Mouse (Mus musculus): ENCODE measurements around the gene Btnl10. TPM values are rescaled to one million over a fixed set of nuclear protein-coding genes. Genes with fewer than 3 reads are reported as not detected.

The Btnl10 gene
- 0.62 TPM for total RNA-seq (2023)

DNA sequence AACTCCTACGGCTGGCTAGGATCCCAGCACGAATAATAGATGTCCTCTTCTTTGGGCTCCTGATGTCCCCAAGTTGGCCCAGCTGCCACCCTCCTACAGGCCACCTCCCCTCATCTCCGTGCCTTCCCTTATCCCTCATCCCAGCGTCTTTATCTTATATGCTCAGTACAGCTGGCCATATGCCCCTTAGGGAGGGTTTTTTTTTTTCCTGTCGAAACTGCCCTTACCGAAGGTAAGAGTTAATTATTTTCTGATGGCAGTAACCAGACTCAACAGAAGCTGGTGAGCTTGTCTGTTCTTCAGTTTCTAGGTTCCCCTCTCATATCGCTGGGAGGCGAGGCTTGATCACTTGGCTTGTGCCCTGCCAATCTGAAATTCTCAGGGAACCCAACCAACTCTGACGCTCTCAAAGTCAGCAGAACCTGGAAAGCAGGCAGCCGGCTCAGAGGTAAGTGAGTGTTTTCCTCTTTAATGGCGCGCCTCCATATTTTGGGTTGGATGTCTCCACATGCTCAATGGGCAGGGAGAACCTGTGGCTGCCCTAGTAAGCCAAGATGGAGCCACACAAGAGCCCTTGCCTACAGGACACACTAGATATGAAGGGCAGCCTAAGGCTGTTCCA is at the start of gene Btnl10:
Gene Btnl10 (plus strand): TSS at position 164 of the 622 bp plus-strand sequence.

GRCm38 (mm10) chr11:58903511-58904409 is 13.9 kb upstream of the Btnl10 start, which contains the start of gene Zfp39:
Gene Zfp39 (minus strand): TSS chr11:58904225.

DNA sequence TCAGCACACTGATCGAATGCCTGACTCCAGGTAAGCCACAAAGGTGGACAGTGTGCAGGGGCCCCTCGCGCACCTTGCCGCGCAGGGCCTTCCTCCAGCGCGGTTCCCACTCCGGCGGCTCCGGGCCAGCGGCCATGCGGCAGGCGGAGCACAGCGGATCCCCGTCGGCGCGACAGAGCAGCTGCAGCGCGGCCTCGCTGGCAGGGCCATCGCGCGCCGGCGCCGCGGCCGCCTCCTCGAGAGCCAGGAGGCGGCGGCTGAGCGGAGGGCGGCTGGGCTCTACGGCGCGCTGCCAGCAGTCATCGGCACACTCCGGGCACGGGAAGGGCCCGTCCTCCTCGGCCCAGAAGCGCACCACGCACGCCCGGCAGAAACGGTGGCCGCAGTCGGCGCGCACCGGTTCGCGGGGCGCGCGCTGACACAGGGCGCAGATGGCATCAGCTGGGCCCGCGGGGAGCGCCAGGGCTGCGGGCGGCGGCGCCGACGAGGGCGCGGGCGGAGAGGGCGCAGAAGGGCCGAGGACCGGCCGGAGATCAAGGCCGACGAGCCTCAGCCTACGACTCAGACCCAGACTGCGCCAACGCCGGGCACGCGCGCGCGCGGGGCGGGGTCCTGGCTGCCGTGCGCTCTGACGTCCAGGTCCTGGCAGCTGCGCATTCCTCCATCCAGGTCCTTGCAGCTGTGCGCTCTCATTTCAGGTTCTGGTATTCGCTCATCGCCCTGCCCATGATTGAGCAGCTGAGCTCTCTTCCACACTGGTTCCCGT is 20.8 kb downstream of the Btnl10 start, which contains the start of gene Rnf187:
Gene Rnf187 (minus strand): TSS at position 595 of the 766 bp plus-strand sequence.

DNA sequence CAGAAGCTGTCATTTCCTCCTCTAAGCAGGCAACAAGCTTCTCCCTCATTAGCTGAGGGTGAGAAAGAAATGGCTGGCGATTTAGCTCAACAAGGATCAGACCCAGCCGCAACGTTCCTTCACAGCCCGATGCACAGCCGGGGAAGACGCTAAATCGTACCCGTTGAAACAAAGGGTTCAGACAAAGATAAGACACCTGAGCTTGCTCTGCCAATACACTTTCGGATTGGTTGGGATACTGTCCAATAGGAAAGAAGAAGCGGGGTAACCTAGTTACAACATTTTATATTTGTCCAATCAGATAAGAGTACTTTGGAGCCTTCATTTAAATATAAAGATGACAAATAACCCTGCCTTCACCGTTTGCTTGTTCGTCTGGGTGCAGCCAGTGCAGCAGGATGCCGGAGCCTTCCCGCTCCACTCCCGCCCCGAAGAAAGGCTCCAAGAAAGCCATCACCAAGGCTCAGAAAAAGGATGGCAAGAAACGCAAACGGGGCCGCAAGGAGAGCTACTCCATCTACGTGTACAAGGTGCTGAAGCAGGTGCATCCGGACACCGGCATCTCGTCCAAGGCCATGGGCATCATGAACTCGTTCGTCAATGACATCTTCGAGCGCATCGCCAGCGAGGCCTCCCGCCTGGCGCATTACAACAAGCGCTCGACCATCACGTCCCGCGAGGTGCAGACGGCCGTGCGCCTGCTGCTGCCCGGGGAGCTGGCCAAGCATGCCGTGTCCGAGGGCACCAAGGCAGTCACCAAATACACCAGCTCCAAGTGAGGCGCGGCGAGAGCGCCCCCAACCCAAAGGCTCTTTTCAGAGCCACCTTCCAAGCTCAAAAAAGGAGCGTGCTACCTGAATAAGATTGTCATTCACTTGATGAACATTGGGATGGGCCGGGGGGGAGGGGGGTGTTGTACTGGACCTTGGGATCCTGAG is 31.1 kb downstream of the Btnl10 start, which contains the start of gene Hist3h2ba:
Gene Hist3h2ba (plus strand): TSS at position 379 of the 938 bp plus-strand sequence.

DNA sequence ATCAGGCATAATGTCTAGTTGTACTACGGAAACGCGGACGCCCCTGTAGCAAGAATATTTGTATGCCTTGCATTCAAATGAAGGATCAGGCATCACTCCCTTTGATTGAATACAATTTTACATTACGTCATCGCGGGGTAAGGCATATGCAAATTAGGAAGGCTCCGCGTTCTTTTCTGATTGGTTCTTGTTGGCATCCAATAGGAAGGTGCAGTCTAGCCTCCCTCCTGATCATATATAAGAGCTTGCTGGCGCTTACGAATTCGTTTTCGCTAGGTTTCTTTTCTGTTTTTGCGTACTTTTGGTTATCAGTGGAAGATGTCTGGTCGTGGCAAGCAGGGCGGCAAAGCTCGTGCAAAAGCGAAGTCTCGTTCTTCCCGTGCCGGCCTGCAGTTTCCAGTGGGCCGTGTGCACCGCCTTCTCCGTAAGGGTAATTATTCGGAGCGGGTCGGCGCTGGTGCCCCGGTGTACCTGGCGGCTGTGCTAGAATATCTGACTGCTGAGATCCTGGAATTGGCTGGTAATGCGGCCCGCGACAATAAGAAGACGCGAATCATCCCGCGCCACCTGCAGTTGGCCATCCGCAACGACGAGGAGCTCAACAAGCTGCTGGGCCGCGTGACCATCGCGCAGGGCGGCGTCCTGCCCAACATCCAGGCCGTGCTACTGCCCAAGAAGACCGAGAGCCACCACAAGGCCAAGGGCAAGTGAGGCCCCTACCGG is 36.9 kb downstream of the Btnl10 start, which contains the start of the genes Hist3h2a and Trim17:
Gene Hist3h2a (plus strand): TSS at position 266 of the 723 bp plus-strand sequence.
Gene Trim17 (plus strand): TSS at position 266 of the 723 bp plus-strand sequence.

Other genes starting within 250 kb of the Btnl10 start
- gene Olfr320, start 236.8 kb upstream of the Btnl10 start, total RNA-seq (2023) = not detected
- gene Olfr319, start 218.7 kb upstream of the Btnl10 start, total RNA-seq (2023) = not detected
- 0.70 TPM for gene Olfr318, start 193.9 kb upstream of the Btnl10 start, total RNA-seq (2023)
- gene Olfr317, start 178.7 kb upstream of the Btnl10 start, total RNA-seq (2023) = not detected
- not detected for gene Olfr316, start 165.2 kb upstream of the Btnl10 start, total RNA-seq (2023)
- not detected for gene Olfr315, start 144.7 kb upstream of the Btnl10 start, total RNA-seq (2023)
- gene Olfr314, start 135.0 kb upstream of the Btnl10 start, total RNA-seq (2023) = not detected
- gene Fam183b, start 115.9 kb upstream of the Btnl10 start, total RNA-seq (2023) = not detected
- not detected for gene Olfr313, start 102.9 kb upstream of the Btnl10 start, total RNA-seq (2023)
- not detected for gene Olfr312, start 88.7 kb upstream of the Btnl10 start, total RNA-seq (2023)
- gene Olfr311, start 78.7 kb upstream of the Btnl10 start, total RNA-seq (2023) = not detected
- gene Gm12258, start 70.8 kb upstream of the Btnl10 start, total RNA-seq (2023) = 10.0 TPM
- 10.7 TPM for gene 2810021J22Rik, start 50.7 kb upstream of the Btnl10 start, total RNA-seq (2023)
- 8.5 TPM for gene Zfp39, start 13.7 kb upstream of the Btnl10 start, total RNA-seq (2023)
- gene Rnf187, start 21.0 kb downstream of the Btnl10 start, total RNA-seq (2023) = 109 TPM
- gene Hist3h2ba, start 31.0 kb downstream of the Btnl10 start, total RNA-seq (2023) = 10.3 TPM
- 34.6 TPM for gene Hist3h2a, start 36.8 kb downstream of the Btnl10 start, total RNA-seq (2023)
- 0.38 TPM for gene Trim17, start 36.8 kb downstream of the Btnl10 start, total RNA-seq (2023)
- gene Trim11, start 60.2 kb downstream of the Btnl10 start, total RNA-seq (2023) = 55.2 TPM
- 0.18 TPM for gene Obscn, start 218.5 kb downstream of the Btnl10 start, total RNA-seq (2023)
- 48.0 TPM for gene Iba57, start 245.8 kb downstream of the Btnl10 start, total RNA-seq (2023)